Mouse (Mus musculus) embryo, embryonic 11.5 days (tissue): ENCODE data around the gene Ccer2.
A peak's percentile ranks its signal among the peaks of the same experiment; 100 is the strongest.

Source experiments
- DNase-seq: peaks from one replicate; pipeline ENCODE4 v3.0.0-alpha.2; 2012; ENCODE audit warnings: low read depth, low spot score

Ccer2 gene

DNA sequence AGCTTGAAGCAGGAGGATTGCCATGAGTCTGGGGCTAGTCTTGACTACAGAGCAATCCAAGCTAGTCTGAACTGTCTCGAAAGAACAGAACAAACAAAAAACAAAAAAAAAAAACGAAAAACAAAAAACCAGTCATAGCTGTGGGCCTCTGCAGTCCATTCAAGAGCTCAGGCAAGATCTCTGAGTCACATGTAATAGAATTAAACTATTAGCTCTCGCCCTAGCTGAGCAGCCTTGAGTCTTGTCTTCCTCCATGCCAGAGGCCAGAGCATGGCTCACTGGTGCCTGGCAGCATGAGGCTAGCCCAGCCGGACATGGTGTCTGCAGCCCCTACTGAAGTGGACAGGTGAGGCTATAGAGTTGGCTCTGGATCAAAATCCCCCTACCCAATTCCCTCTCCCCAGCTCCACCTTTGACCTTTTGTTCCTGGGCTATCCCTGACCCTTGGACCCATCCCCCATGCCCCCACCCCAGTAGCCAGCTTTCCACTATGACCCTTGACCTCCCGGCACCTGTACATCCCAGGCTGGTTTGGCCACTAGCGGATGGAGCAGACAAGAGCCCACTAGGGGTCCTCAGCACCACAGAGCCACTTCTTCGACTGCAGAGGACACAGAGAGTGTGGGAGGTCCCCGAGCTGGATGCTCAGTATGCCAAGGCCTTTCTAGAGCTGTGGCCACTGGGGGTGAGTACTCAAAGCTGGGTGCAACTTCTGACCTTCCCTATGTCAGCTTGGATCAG, 34.3 kb downstream of the Ccer2 start:
- no peak for DNase-seq

DNA sequence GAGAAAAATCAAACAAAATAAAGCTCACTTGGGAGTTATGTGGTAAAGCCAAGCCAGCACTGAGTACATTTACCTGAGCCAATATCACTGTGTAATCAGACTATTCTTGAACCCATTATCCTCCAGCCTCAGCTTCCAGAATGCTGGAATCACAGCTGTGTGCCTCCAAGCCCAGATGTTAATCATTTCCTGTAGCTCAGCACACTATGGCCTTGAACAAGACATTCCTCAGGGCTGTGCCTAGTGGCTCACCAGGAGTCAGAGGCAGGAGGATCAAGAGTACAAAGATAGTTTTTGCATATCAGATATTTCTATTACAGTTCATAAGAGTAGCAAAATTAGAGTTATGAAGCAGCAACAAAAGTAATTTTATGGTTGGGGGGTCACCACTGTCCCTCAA, 35.7 kb downstream of the Ccer2 start:
- DNase-seq = no peak

DNA sequence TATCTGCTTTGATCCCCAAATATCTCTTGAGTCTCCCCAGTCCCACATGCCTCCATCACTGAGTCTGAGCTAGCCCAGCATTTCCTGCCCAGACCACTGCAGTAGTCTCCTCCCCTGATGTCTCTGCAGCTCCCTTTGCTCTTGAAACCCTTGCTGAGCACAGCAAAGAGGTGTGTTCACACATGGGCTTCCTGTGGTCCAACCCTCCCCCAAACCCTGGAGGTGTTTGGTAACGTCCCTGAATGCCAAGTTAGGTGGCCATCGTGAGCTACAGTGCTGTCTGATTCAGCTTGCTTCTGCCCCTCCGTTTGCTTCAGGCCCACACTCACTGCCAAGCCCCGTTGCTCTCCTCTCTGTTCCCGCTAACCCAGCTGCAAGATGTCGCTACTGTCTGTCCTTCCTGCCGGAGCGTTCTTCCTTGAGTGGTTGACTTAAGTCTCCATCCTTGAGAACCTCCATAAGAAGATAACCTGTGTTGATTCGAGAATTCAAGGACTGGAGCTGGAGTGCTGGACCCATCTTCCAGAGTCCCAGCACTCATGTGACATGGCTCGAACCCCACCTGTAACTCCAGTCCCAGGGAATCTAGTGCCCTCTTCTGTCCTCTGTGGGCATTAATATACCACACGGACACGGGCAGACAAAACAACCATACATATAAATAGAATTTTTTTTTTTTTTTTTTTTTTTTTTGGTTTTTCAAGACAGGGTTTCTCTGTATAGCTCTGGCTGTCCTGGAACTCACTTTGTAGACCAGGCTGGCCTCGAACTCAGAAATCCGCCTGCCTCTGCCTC, 36.6 kb downstream of the Ccer2 start:
- DNase-seq = no peak

GRCm38 (mm10) chr7:28793834-28794233, 37.9 kb downstream of the Ccer2 start:
- DNase-seq = no peak

- DNase-seq = no peak
Observed at GRCm38 (mm10) chr7:28794496-28794895, 38.5 kb downstream of the Ccer2 start.

DNA sequence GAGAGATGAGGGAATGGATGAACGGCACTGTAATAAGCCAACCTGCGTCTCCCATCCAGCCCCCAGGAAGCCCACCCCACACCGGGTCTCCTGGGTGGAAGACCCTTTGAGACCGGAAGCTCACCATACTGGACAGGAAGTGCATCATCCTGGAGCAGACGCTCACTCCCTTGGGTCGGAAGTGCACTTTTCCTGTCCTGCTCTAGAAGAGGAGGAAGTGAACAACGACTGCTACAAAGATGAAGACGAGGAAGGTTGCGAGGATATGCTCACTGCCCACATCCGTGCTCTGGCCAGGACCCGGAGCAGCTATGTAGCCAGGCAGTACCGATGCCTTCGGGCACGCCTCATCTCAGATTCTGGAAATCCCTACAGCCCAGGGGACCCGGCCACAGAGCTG, 39.9 kb downstream of the Ccer2 start:
- no peak for DNase-seq

DNA sequence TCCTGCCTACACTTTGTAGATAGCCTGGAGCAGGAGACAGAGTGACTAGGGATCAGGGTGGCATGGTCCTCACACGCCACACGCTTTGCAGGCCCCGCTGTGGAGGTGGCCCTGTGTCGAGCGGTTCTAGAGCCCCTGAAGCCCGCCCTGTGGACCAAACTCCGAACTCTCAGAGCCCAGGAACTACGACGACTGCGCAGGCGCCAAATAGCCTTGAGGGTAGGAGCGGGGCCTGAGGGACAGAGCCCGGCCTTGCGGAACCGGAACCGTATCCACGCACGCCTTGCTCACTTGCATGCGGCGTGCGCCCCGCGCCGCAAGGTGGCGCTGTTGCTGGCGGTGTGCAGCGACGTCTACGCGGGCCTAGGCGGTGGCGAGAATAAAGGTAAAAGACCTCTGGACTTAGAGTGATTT, 40.6 kb downstream of the Ccer2 start:
- peak; percentile 65 for DNase-seq

DNA sequence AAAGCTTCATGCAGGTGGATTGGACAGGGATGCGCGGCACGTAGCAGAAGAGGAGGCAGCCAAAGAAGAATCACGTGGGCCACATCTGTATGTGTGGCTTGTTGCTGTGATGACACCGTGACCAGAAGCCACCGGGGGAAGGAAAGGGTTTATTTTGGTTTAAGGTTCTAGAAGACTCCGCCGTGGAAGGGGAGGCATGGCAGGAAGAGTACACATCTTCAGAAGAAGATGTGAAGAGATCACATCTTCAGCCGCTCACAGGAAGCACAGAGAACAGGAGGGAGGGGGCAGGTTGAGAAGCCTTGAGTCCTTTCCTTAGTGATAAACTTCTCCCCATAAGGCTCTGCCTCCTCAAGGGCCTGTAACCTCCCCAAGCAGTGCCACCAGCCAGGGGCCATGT, 44.0 kb downstream of the Ccer2 start:
- no peak for DNase-seq

DNA sequence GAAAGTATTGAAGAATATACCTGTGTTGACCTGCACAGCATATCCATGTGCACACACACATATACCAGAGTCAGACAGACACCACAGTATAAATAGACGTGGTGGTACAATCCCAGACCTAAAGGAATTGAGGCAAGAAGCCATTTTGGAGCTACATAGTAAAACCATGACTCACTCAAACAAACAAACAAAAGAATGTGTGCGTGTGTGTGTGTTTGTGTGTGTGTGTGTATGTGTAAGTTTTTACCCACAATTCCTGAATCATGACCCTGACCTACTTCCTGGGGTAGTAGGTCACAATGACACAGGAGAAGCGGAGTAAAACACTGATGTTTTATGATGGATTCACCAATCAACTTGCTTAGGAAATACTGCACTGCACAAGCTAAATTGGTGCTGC, 45.5 kb downstream of the Ccer2 start:
- no peak for DNase-seq

DNA sequence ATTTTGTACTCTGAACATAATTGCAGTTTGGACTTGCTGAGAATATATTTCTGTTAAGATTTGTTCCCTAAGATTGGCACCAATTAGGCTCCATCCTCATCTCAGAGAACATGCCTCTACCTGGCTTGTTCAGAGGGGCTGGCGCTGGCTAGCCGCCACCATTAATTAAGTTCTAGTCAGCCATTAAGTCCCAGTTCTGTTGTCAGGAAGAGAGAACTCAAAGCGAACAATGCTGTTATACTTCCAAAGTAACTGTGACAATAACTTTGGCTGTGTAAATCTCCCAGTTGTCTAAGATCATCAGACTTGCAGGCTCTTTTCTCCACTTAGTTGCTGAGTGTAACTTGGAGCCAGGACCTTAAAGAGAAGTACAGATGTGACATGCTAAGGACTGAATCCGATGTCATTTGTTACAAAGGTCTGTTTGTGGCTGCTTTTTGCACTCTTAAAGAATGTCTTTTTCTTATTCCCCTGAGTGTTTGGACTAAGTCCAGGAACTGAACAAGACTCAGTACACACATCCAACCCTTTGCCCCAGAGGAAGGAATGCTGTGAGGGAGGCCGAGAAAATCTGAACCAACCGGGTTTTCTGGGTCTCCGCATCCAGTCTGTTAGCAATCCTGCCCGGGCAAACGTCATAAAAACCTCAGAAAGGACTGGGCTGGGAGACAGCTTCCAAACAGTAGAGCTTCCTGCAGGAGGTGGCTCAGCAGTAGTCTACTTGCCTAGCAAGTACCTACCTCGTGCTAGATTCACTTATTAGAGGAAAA, 46.1 kb downstream of the Ccer2 start:
- no peak for DNase-seq

- DNase-seq = no peak
Observed at GRCm38 (mm10) chr7:28802846-28803588, 47.0 kb downstream of the Ccer2 start.

GRCm38 (mm10) chr7:28803756-28804155, 47.8 kb downstream of the Ccer2 start:
- DNase-seq = no peak

- no peak for DNase-seq
Observed at GRCm38 (mm10) chr7:28806869-28807268, 50.9 kb downstream of the Ccer2 start.

DNA sequence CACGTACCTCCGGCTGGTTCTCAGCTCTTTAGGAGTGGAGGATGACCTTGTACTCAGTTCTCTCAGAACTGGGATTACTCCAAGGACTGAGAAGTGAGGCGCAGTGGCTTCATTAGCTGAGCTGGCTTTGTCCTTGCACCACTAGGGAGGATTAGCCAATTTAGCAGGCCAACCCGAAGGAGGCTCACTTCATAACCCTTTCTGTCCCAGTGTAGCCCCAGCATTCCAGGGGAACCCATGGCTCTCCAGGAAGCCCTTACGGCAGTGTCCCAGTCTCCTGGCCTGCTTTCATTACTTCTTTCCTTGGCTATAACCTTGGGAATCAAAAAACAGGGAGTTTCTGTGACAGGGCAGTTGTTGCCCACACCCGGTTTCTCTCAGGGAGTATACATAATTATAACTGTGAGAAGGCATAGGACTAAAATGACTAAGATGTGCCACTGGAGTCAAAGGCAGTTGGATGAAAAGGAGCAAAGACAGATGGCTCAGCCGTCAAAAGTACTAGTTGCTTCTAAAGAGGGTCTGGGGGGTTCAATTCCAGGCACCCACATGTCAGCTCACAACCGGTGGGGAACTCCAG, 51.8 kb downstream of the Ccer2 start:
- DNase-seq = no peak

DNA sequence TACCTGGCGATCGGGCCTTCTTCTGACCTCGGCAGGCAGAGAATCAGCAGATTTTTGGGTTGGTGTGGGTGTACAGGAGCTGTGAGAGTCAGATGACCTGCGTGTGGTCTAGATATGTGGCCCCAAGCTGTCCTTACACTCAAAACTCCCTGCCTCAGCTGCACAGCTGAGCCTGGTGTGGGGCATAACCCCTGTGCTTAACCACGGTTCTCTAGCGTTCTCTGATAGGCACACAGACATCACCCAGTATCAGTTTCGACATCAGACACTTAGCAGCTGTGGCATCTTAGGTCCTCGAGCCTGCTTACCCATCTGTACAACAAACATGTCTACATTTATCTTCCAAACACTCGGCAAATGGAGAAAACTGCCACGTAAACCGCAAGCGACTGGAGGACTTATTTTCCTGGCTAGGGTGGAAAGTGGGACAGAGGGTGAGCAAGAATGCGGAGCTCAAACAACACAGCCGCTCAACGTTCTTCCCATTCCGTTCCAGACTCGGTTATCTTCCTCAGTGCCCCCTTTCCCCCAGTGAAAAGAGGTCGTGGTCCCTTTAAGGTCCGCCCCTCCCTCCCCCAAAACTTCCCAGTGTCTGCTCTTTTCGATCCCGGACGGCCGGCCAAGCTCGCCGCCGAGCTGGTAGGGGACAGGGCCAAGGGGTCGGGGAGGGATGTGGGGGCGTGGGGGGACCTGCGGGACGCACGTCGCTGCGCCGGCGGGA, 52.4 kb downstream of the Ccer2 start, which contains the start of gene Hnrnpl:
Gene Hnrnpl, plus strand, starts transcription at position 321 of the 721 bp plus-strand sequence.
- DNase-seq = no peak
